Comparison of ENCODE assay signal across 17 mouse cellular contexts in genomic region chr15:93554203-93554851, GRCm38 (mm10). TPM values are rescaled to one million over a fixed set of nuclear protein-coding genes. Genes with fewer than 3 reads are reported as not detected.
DNase-seq lines count a peak whose midpoint lies in the region; ATAC-seq and TF ChIP-seq lines count a peak whose summit lies in the region.
"Had no signal": no experiment of that assay in that cellular context is flagged by ENCODE, and none has a peak within 500 bp of the region (broad histone marks: within the 10 kb centered on the region; RNA-seq: fewer than 3 reads in every experiment).

No protein-coding gene starts in this region.

- H3K36me3 ChIP-seq in heart, embryonic 13.5 days: peaks cover 11% of the 10 kb centered on the region; the same call in 1 of the 2 replicates

- H3K4me2 ChIP-seq in heart, embryonic 13.5 days: peak overlapping the region; percentile 27

- H3K9me3 ChIP-seq in heart, embryonic 13.5 days: no peaks in the 10 kb centered on the region
- H3K9me3 ChIP-seq: megakaryocyte, embryonic 14.5 days had no signal

- TF ChIP-seq CTCF in lung, adult 2 months (IDR thresholded peaks at IDR 0.05; ENCODE audit: insufficient read depth, low read length): no peak

- 66% methylated on average over 12 of the region's 12 CpGs for WGBS in lung, adult 2 months
- WGBS in heart, embryonic 13.5 days: 48% methylated on average over 12 of the region's 12 CpGs

- H3K4me3 ChIP-seq in lung, adult 2 months (replicated peaks; ENCODE audit: extremely low read depth, low read depth, low read length): no peak overlapping the region
- no peak overlapping the region for H3K4me3 ChIP-seq in heart, embryonic 13.5 days
- H3K4me3 ChIP-seq: megakaryocyte, embryonic 14.5 days; myocyte had no signal

- ATAC-seq in heart, embryonic 13.5 days (ENCODE audit: extremely low read depth, insufficient number of reproducible peaks, low FRiP score, low TSS enrichment): no peak

- 0 out of 2 replicates have a peak overlapping the region, but pooled peaks have one; percentile 28 for H3K9ac ChIP-seq in heart, embryonic 13.5 days

- H3K27ac ChIP-seq in heart, embryonic 13.5 days (replicated peaks): peak overlapping the region; percentile 69

- no peak for TF ChIP-seq POLR2A in lung, adult 2 months (IDR thresholded peaks at IDR 0.05; ENCODE audit: borderline replicate concordance, extremely low read depth, low read depth, low read length)

- intact Hi-C loops in heart, postnatal 10 days (cut with DNase I): no loop called here

- peaks cover 5% of the 10 kb centered on the region; the same call in 1 of the 2 replicates for H3K4me1 ChIP-seq in lung, adult 2 months (ENCODE audit: control insufficient read depth, insufficient read depth, low read length)
- H3K4me1 ChIP-seq in heart, embryonic 13.5 days: peaks cover 75% of the 10 kb centered on the region

- DNase-seq in lung, adult 2 months: peak; percentile 20
- DNase-seq in lung, postnatal 10 days: no peak
- DNase-seq in heart, postnatal 10 days: peak; percentile 51 to 61
- DNase-seq in lung, postnatal 36 days: peak; percentile 27
- no peak for DNase-seq in layer of hippocampus, adult 9-11 months
- DNase-seq in layer of hippocampus, adult 18-20 months (ENCODE audit: low spot score in 2 of 2): no peak
- DNase-seq: adrenal gland, adult 2 months; cerebellum, adult 2 months; cerebellum, postnatal 36 days; gastrocnemius, postnatal 14 days; kidney, adult 18-20 months; kidney, postnatal 25 days; midbrain, embryonic 14.5 days; thymus, postnatal 25 days had no signal

- H3K27me3 ChIP-seq in heart, embryonic 13.5 days (replicated peaks): no peaks in the 10 kb centered on the region
- H3K27me3 ChIP-seq: megakaryocyte, embryonic 14.5 days had no signal

RNA-seq across cellular contexts. Expression of gene Prickle1, which starts 41.4 kb away (rescaled TPM):
- polyA plus RNA-seq in lung, adult 2 months (2012; rRNA removed): 44.2 and 62.3 TPM in 2 replicates
- 30.3 and 30.5 TPM in 2 replicates for polyA plus RNA-seq in heart, embryonic 13.5 days (2015; fragmentation: Nextera tagmentation; extraction: Ambion mirVana)
- 10 to 100 TPM; 24.1 to 36.4 TPM for total RNA-seq in heart, postnatal 10 days (2021)
- 10 to 100 TPM; 74.6 to 76.6 TPM for total RNA-seq in layer of hippocampus, adult 18-20 months (2021)

Comparison
In these comparisons a context has a peak if more than half of its experiments do, and no peak if none do; other contexts are left out.
1. DNase-seq: peak in lung, adult 2 months (single experiment), heart, postnatal 10 days (2 of 2) and lung, postnatal 36 days (single experiment); none in lung, postnatal 10 days (single experiment), layer of hippocampus, adult 9-11 months (single experiment) and layer of hippocampus, adult 18-20 months (0 of 2).